In the genomic region with DNA sequence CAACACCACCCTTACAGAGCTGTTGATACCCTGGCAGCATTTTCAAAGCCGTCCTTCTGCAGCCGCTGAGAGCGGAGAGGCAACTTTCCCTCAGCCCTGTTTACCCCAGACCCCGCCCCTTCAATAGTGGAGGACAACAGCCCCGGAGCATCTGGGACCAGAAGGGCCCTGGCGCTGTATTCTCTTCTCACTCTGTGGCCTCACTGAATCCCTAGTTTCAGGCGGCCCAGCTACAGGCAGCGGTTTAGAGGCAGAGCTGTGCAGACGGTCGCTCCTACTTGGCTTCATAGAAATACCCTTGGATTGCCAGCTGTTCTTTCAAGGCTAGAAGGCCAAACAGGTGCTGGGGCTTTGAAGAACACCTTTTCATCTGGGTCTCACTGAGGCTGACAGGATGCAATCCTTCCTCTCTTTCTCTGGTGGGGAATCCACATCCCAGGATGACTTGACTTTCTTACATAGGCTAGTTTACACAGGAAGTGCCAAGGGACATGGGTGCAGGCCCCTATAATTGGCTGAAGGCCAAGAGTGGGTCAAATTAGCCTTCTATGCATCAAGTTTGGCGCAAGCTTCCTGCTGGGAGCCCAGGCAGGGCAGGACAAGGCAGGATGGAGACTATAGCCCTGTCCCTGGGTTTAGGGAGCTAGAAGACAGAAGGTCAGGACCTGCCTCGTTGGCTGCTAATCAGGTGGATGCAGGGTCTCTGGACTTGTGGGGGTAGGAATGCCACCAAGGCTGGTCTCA, we compare ENCODE assay signal across 11 mouse cellular contexts. TPM values are rescaled to one million over a fixed set of nuclear protein-coding genes. Genes with fewer than 3 reads are reported as not detected.
DNase-seq lines count a peak whose midpoint lies in the region; ATAC-seq and TF ChIP-seq lines count a peak whose summit lies in the region.
"Had no signal": no experiment of that assay in that cellular context is flagged by ENCODE, and none has a peak within 500 bp of the region (broad histone marks: within the 10 kb centered on the region; RNA-seq: fewer than 3 reads in every experiment).

No protein-coding gene starts in this region.

- intact Hi-C loops in heart, adult 2 months (cut with DNase I), result no loop called here

- H3K4me2 ChIP-seq in kidney, embryonic 15.5 days, result peak overlapping the region; percentile 54; the same call in 1 of the 2 replicates
- peak overlapping the region; percentile 11; the same call in 1 of the 2 replicates for H3K4me2 ChIP-seq in hindbrain, embryonic 14.5 days (replicated peaks)
- no peak overlapping the region for H3K4me2 ChIP-seq in neural tube, embryonic 11.5 days (ENCODE audit: low read depth)

- TF ChIP-seq POLR2A in kidney, adult 2 months (IDR thresholded peaks at IDR 0.05; ENCODE audit: low read depth, low read length), result no peak
- no peak for TF ChIP-seq POLR2A in heart, adult 2 months (IDR thresholded peaks at IDR 0.05; ENCODE audit: insufficient read depth, low read depth, low read length)

- DNase-seq in kidney, adult 2 months, result no peak
- DNase-seq in embryo, embryonic 9.5 days (ENCODE audit: extremely low spot score), result peak; percentile 48
- peak; percentile 49 for DNase-seq in hindbrain, embryonic 14.5 days (ENCODE audit: low spot score)
- peak; percentile 45 for DNase-seq in neural tube, embryonic 11.5 days (ENCODE audit: low spot score)
- DNase-seq in right cerebral cortex, postnatal 14 days, result no peak
- no peak for DNase-seq in heart, adult 2 months
- DNase-seq in yolk sac, embryonic 10.5 days (ENCODE audit: low spot score), result no peak

- H3K9ac ChIP-seq in kidney, embryonic 15.5 days, result no peak overlapping the region
- H3K9ac ChIP-seq in hindbrain, embryonic 14.5 days, result no peak overlapping the region
- H3K9ac ChIP-seq in neural tube, embryonic 11.5 days (ENCODE audit: low read length), result no peak overlapping the region
- H3K9ac ChIP-seq in heart, adult 2 months (ENCODE audit: low read depth, low read length), result no peak overlapping the region
- H3K9ac ChIP-seq: embryonic facial prominence, embryonic 12.5 days had no signal

- no peak for TF ChIP-seq EP300 in heart, adult 2 months (IDR thresholded peaks at IDR 0.05; ENCODE audit: insufficient read depth, low read depth, low read length)

- no peaks in the 10 kb centered on the region for H3K79me2 ChIP-seq in heart, adult 2 months (replicated peaks; ENCODE audit: control insufficient read depth, insufficient read depth, low read length)

- peaks cover 95% of the 10 kb centered on the region for H3K27me3 ChIP-seq in kidney, embryonic 15.5 days
- peaks cover 6% of the 10 kb centered on the region for H3K27me3 ChIP-seq in kidney, adult 2 months (replicated peaks; ENCODE audit: control insufficient read depth, insufficient read depth, low read length)
- H3K27me3 ChIP-seq in hindbrain, embryonic 14.5 days (ENCODE audit: control insufficient read depth, insufficient read depth, low read length), result peaks cover 86% of the 10 kb centered on the region
- peaks cover 70% of the 10 kb centered on the region for H3K27me3 ChIP-seq in neural tube, embryonic 11.5 days (ENCODE audit: control insufficient read depth, insufficient read depth, low read length)
- H3K27me3 ChIP-seq in heart, adult 2 months (ENCODE audit: control insufficient read depth, insufficient read depth, low read length), result peaks cover 34% of the 10 kb centered on the region

- H3K4me3 ChIP-seq in kidney, embryonic 15.5 days (replicated peaks), result no peak overlapping the region
- H3K4me3 ChIP-seq in kidney, adult 2 months (ENCODE audit: insufficient read depth, low read depth, low read length), result no peak overlapping the region
- H3K4me3 ChIP-seq in hindbrain, embryonic 14.5 days (replicated peaks; ENCODE audit: low read length), result no peak overlapping the region
- H3K4me3 ChIP-seq in neural tube, embryonic 11.5 days (ENCODE audit: low read depth, low read length), result no peak overlapping the region
- no peak overlapping the region for H3K4me3 ChIP-seq in heart, adult 2 months

- peak overlapping the region; percentile 85 for H3K27ac ChIP-seq in kidney, embryonic 15.5 days
- H3K27ac ChIP-seq in kidney, adult 2 months (ENCODE audit: insufficient read depth, low read depth, low read length), result no peak overlapping the region
- peak overlapping the region; percentile 71 for H3K27ac ChIP-seq in hindbrain, embryonic 14.5 days
- H3K27ac ChIP-seq in neural tube, embryonic 11.5 days (ENCODE audit: low read depth, low read length), result peak overlapping the region; percentile 64; the same call in 1 of the 2 replicates
- H3K27ac ChIP-seq in heart, adult 2 months, result no peak overlapping the region
- H3K27ac ChIP-seq: embryonic facial prominence, embryonic 12.5 days had no signal

- peaks cover 57% of the 10 kb centered on the region for H3K4me1 ChIP-seq in kidney, embryonic 15.5 days
- no peaks in the 10 kb centered on the region for H3K4me1 ChIP-seq in kidney, adult 2 months (ENCODE audit: control insufficient read depth, insufficient read depth, low read length)
- H3K4me1 ChIP-seq in hindbrain, embryonic 14.5 days (replicated peaks; ENCODE audit: control insufficient read depth, insufficient read depth, low read length), result peaks cover 42% of the 10 kb centered on the region
- peaks cover 18% of the 10 kb centered on the region for H3K4me1 ChIP-seq in neural tube, embryonic 11.5 days (ENCODE audit: control insufficient read depth, insufficient read depth, low read length)
- H3K4me1 ChIP-seq in heart, adult 2 months (ENCODE audit: control insufficient read depth, insufficient read depth, low read length), result 0 out of 2 replicates have a peak, but pooled peaks cover 3% of the 10 kb centered on the region

- H3K36me3 ChIP-seq in kidney, embryonic 15.5 days, result no peaks in the 10 kb centered on the region
- no peaks in the 10 kb centered on the region for H3K36me3 ChIP-seq in kidney, adult 2 months (ENCODE audit: control insufficient read depth, insufficient read depth, low read length)
- H3K36me3 ChIP-seq in hindbrain, embryonic 14.5 days (replicated peaks; ENCODE audit: control insufficient read depth, insufficient read depth), result no peaks in the 10 kb centered on the region
- no peaks in the 10 kb centered on the region for H3K36me3 ChIP-seq in neural tube, embryonic 11.5 days (ENCODE audit: control insufficient read depth, insufficient read depth, low read length)
- no peaks in the 10 kb centered on the region for H3K36me3 ChIP-seq in heart, adult 2 months (ENCODE audit: control insufficient read depth, insufficient read depth, low read length)
- H3K36me3 ChIP-seq: embryonic facial prominence, embryonic 12.5 days had no signal

- ATAC-seq in kidney, embryonic 15.5 days (replicated peaks; ENCODE audit: low FRiP score), result peak; percentile 10; the same call in 1 of the 2 replicates
- peak; percentile 48; the same call in 1 of the 2 replicates for ATAC-seq in hindbrain, embryonic 14.5 days (ENCODE audit: low FRiP score)
- ATAC-seq in neural tube, embryonic 11.5 days (ENCODE audit: insufficient read depth, low FRiP score, low TSS enrichment), result peak; percentile 70; the same call in 1 of the 2 replicates

- 4% methylated on average over 12 of the region's 12 CpGs for WGBS in kidney, embryonic 15.5 days
- WGBS in kidney, adult 2 months, result 31% methylated on average over 12 of the region's 12 CpGs
- WGBS in hindbrain, embryonic 14.5 days, result 4% methylated on average over 12 of the region's 12 CpGs
- WGBS in neural tube, embryonic 11.5 days, result 2% methylated on average over 12 of the region's 12 CpGs
- WGBS in heart, adult 2 months, result 19% methylated on average over 12 of the region's 12 CpGs

- H3K9me3 ChIP-seq in kidney, embryonic 15.5 days (replicated peaks), result no peaks in the 10 kb centered on the region
- H3K9me3 ChIP-seq in hindbrain, embryonic 14.5 days (ENCODE audit: control insufficient read depth, low read length), result no peaks in the 10 kb centered on the region
- no peaks in the 10 kb centered on the region for H3K9me3 ChIP-seq in neural tube, embryonic 11.5 days (ENCODE audit: control insufficient read depth, low read length)
- H3K9me3 ChIP-seq: embryonic facial prominence, embryonic 12.5 days had no signal

- no peak for TF ChIP-seq CTCF in kidney, adult 2 months (conservative IDR thresholded peaks at IDR 0.05; ENCODE audit: insufficient read depth, insufficient read length, low read depth, low read length)
- no peak for TF ChIP-seq CTCF in heart, adult 2 months (IDR thresholded peaks at IDR 0.05)

RNA-seq across cellular contexts. Expression of gene Uncx, which starts 15.8 kb away (rescaled TPM):
- 90.8 and 96.1 TPM in 2 replicates for polyA plus RNA-seq in kidney, embryonic 15.5 days (2015; fragmentation: Nextera tagmentation; extraction: Ambion mirVana)
- 1.1 and 1.5 TPM in 2 replicates for polyA plus RNA-seq in kidney, adult 2 months (2012; rRNA removed)
- 25.4 and 31.0 TPM in 2 replicates for polyA plus RNA-seq in hindbrain, embryonic 14.5 days (2014; fragmentation: Nextera tagmentation; extraction: Ambion mirVana)
- 44.9 and 45.2 TPM in 2 replicates for polyA plus RNA-seq in neural tube, embryonic 11.5 days (2014; fragmentation: Nextera tagmentation; extraction: Ambion mirVana)
- total RNA-seq in heart, adult 2 months (2021), result not detected
- not detected in 2 replicates for polyA plus RNA-seq in heart, adult 2 months (2012; rRNA removed)
- total RNA-seq: heart, adult 8-10 months had no signal
- polyA plus RNA-seq: spleen, adult 2 months had no signal

Comparison
In these comparisons a context has a peak if more than half of its experiments do, and no peak if none do; other contexts are left out.
1. H3K27ac ChIP-seq: peak in kidney, embryonic 15.5 days (single experiment), hindbrain, embryonic 14.5 days (single experiment) and neural tube, embryonic 11.5 days (single experiment); none in kidney, adult 2 months (single experiment) and heart, adult 2 months (single experiment).
2. RNA of gene Uncx, which starts 15.8 kb away (polyA plus RNA-seq): 90.8 to 96.1 TPM in kidney, embryonic 15.5 days, 44.9 to 45.2 TPM in neural tube, embryonic 11.5 days and 25.4 to 31.0 TPM in hindbrain, embryonic 14.5 days; 1.1 to 1.5 TPM in kidney, adult 2 months and not detected in heart, adult 2 months; every median in the first group is over 10 times any median in the second.
3. ATAC-seq: peak in every context shown above with its lines; median percentile 70 in neural tube, embryonic 11.5 days; 48 in hindbrain, embryonic 14.5 days; 10 in kidney, embryonic 15.5 days.
4. DNase-seq: peak in embryo, embryonic 9.5 days (single experiment), hindbrain, embryonic 14.5 days (single experiment) and neural tube, embryonic 11.5 days (single experiment); none in kidney, adult 2 months (single experiment), right cerebral cortex, postnatal 14 days (single experiment), heart, adult 2 months (0 of 2) and yolk sac, embryonic 10.5 days (single experiment).